Mouse (Mus musculus) liver, adult 2 months (tissue): Measurements from ENCODE around the gene Kif7.

Source experiments
- CTCF ChIP-seq: fragments of 200-500 bp; IDR thresholded peaks from 2 replicates; pipeline ENCODE4 v1.5.1; 2011; ENCODE audit warnings: low read depth, low read length, control low read depth
- POLR2A ChIP-seq: fragments of 200-500 bp; IDR thresholded peaks from 2 replicates; pipeline ENCODE4 v1.6.1; 2011; ENCODE audit warnings: low read length, control low read depth; ENCODE audit not compliant: insufficient read depth; ENCODE audit errors: extremely low read depth

GRCm38 (mm10) chr7:79731438-79731837 is 15.9 kb upstream of the Kif7 start:
- TF ChIP-seq CTCF (no peak), POLR2A (no peak)
